Mouse (Mus musculus): ENCODE measurements at regions not wholly inside any gene's neighbourhood (a gene's known extent, or its start where the extent isn't known, plus 50 kb on each side); places are given as distances from the start of the nearest gene placed in this dataset.

DNA sequence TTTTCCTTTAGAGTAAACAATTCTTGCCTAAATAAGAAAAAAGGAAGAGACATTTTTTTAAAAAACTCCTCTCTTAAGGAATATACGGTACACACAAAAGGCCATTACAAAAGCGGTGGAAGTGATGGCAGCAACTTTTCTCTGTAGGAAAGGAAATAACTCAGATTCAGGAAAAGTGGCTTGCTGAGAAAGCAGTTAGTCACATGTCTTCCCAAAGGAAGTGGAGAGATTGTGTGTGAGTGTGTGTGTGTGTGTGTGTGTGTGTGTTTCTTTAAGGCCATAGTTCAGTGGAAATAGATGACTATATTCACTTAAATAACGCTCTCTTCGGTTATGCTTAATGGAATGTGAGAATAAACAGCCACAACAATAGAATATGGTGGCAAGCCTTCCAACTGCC lies 57.5 kb upstream of the Dab2 start:
- in situ Hi-C loops (cut with MboI, MseI): loop anchor here (5.0 to 25.0 kb wide), 3 partner anchors 185 to 393 kb away; no protein-coding TSS in a partner anchor

DNA sequence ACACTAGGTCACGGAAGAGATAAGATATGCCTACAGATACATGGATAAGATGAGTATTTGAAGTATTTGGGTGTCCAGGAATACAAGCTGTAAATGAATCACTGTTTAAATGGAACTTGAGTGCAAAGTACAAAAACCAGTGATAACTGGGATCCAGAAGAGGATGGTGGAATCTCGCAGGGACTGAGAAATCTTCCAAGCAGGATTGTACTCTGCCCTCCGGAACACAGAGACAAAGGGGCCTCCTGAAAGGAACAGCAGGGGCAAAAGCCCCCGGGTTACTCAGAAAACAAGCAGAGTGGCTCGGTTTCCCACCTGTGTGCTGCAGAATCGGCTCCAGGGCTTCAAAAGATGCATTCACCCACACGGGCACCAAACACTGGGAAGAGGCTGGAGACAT lies 55.2 kb upstream of the Dab2 start:
- in situ Hi-C loops (cut with MboI, MseI): loop anchor here (5.0 to 25.0 kb wide), 3 partner anchors 183 to 390 kb away; no protein-coding TSS in a partner anchor

DNA sequence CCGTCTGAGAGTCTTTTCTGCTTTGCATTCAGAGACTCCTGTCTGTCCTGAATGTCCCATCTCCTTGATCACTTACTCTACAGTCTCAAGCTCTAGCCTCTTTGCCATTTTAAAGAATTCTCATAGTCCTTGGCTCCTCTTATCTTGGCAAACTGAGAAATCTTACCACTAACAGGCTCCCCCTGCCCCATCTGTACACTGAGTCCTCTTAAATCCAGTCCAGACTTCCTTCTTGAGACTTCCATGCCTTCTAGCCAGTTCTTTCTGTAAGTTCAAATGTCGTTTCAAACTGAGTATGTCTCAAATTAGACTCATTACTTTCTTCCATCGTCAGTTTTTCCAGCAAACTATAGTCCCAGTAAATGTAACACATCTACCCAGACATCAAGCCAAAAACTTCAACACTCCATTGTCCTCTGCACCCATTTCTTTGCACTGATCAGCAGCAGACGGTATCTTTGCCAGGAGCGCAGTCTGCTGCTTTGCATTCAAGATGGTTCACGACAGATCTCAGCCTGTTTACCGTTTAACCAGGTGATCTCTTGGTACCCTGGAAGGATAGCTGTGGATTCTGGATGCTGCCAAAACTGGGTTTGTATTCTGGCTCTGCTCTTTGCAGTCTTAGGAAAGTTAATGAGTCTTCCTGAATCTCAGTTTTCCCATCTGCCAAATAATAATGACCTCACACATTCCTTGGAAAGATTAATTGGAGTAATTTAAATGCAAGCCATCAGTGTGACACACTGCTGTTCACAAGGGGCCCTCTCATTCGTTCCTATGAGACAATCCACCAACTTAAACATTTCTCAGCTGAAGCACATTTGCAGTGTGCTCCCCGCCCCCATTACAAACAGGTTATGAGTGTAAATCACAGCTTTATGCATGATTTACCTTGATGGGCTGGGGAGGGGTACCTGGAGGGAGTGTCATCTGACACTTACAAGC lies 53.4 kb upstream of the Dab2 start:
- in situ Hi-C loops (cut with MboI, MseI): loop anchor here (10.0 to 25.0 kb wide), 2 partner anchors 366 to 389 kb away; no protein-coding TSS in a partner anchor

DNA sequence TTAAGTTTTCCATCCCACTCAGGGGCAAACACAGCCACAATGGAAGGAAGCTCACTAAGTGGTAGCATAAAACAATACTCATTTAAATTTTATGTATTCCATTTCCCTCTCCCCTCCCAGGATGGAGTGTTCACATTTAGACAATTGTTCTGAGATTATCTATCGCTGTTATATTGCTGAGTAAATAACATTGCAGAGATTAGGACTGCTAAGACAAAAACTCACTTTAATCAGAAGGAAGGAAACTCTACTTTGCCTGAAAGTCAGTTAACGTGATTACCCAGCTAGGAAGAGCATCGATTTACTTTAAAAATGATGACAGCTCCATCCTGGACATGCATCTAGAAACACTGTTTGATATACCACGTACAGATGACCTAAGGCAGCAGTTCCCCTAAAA lies 51.1 kb upstream of the Dab2 start:
- in situ Hi-C loops (cut with MboI, MseI): loop anchor here (10.0 to 25.0 kb wide), 2 partner anchors 364 to 386 kb away; no protein-coding TSS in a partner anchor

Data from T-helper 17 cell (primary cell).